Mouse (Mus musculus) adrenal gland, adult (tissue): ENCODE data around the gene Vps13a.
"Not testable (repeated sequence)": the region's sequence is repeated elsewhere in the genome, so short reads cannot be mapped to it uniquely, and the experiment has no call there.

Experiments used
- DNase-seq, 2 experiments: peaks; one replicate each; pipeline ENCODE4 v3.0.0; 2022 to 2023; ENCODE audit warnings: low spot score in 1 of 2; ENCODE audit not compliant: inconsistent age in 2 of 2

Vps13a gene

GRCm38 (mm10) chr19:16780790-16781384 is at the start of gene Vps13a:
Gene Vps13a, minus strand, starts transcription at chr19:16780933.
- peak; percentile 95 to 97 for DNase-seq

- no peak for DNase-seq
Observed at GRCm38 (mm10) chr19:16827657-16828056, 46.9 kb upstream of the Vps13a start.

GRCm38 (mm10) chr19:16825228-16825627 is 44.5 kb upstream of the Vps13a start:
- no peak for DNase-seq

GRCm38 (mm10) chr19:16814848-16815247 is 34.1 kb upstream of the Vps13a start:
- DNase-seq: no peak

GRCm38 (mm10) chr19:16813306-16813705 is 32.6 kb upstream of the Vps13a start:
- no peak for DNase-seq

DNA sequence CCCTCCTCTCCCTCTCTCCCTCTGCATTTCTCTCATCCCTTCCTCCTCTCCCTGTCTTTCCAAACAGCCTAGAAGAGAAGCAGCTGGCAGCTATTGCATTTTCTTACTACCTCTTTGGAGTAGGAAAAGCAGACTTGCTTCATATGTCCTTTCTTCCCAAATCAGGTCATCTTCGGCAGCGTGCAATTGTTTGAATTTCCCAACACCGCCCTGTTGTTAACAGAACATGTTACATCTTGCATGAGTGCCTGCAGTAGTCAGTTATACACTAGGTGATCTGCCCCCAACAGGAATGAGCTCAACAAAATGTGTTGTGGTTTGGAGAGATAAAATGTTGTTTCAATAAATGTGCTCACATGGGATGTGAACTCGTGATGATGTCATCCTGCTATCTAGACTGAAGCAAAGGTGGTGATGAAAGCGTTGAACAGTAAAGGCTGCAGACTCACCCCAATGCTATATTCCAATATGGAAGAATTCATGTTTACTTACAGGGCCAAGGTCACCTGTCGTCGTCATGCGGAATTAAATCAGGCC is 31.4 kb upstream of the Vps13a start:
- DNase-seq: no peak

DNA sequence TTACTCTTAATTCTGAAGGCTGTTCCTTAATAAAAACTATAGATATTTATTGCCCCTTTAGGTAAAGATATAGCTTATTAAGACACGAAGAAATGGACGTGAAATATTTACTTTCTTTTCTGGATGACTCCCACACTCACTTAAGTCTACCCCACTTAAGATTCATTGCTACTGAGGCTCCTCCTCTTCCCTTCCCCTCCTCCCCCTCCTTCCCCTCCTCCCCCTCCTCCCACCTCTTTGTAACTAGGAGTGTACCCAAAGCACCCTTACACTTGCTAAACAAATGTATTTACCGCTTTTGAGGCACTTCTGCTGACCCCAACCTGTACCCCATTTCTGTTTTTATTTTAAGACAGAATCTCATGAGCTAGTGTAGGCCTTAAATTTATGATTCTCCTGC is 24.4 kb upstream of the Vps13a start:
- DNase-seq: no peak

GRCm38 (mm10) chr19:16804578-16804977 is 23.8 kb upstream of the Vps13a start:
- DNase-seq: no peak

GRCm38 (mm10) chr19:16802707-16803106 is 22.0 kb upstream of the Vps13a start:
- peak in 1 of 2 experiments; percentile 73 for DNase-seq

GRCm38 (mm10) chr19:16802123-16802522 is 21.4 kb upstream of the Vps13a start:
- no peak for DNase-seq

GRCm38 (mm10) chr19:16797923-16798322 is 17.2 kb upstream of the Vps13a start:
- peak in 1 of 2 experiments; percentile 52 for DNase-seq

DNA sequence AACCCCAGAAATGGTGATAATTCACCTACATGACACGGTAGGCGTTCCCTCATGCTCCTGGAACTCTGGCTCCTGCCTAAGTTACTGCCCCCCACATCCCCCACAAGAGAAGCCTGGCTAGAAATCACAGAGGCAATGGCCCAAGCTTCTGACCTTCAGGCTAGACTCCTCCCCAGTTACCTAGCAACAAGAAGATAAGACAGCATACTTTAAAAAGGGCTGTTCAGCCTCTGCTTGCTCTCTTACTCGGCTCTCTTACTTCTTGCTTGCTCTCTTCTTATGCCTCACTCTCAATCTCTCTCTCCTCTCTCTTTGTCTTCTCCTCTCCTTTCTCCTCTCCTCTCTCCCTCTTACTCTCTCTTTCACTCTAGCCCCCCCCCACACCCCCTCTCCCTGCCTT is 13.8 kb upstream of the Vps13a start:
- not testable (repeated sequence) for DNase-seq

- no peak for DNase-seq
Observed at GRCm38 (mm10) chr19:16789930-16790329, 9.2 kb upstream of the Vps13a start.

DNA sequence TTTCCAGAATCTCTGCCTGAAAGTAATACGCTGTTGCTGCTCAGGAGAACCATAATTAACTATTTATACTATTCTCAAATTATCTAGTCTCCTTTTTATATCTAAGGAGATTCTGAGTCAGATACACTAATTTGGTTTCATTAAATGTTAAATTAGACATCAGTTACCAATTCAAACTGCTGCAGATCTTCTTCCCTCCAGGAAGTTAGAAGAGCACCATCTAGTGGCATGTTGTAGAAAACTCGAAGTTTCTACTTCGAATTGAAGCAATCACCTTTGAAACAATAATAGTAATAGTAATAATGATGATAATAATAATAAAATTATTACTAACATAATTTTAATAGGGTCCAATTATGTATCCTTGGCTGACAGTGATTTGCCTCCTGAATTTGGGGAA is 4.1 kb upstream of the Vps13a start:
- peak in 1 of 2 experiments; percentile 51 for DNase-seq

- DNase-seq: no peak
Observed at GRCm38 (mm10) chr19:16781406-16782019, 780 bp upstream of the Vps13a start.

DNA sequence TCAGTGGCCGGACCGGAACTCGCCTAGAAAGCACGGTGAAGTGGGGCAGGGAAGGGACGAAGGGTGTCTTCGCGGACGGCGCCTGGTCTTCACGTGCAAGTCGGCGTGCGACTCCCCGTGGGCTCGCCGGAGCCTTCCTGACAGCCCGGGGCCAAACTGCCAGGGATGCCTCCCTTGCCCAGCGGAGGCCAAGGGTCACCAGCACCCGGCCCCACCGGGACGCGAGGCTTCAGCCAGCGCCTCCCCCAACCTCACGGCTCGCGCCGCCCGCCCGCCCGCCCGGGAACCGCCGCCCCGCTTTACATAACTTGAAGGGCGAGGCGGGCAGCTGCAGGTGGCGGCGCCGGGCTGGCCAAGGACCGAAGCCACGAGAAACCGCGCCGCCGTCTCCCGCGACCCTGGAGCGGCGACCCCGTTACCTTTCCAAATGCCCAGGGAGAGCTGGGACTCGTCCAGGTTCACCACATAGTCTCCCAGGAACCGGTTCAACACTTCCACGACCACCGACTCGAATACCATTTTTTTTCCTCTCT is 416 bp downstream of the Vps13a start:
- DNase-seq: peak; percentile 72 to 88

GRCm38 (mm10) chr19:16779786-16780185 is 947 bp downstream of the Vps13a start:
- DNase-seq: no peak

GRCm38 (mm10) chr19:16779281-16779680 is 1.5 kb downstream of the Vps13a start:
- peak in 1 of 2 experiments; percentile 54 for DNase-seq

- DNase-seq: no peak
Observed at GRCm38 (mm10) chr19:16778578-16778977, 2.2 kb downstream of the Vps13a start.

GRCm38 (mm10) chr19:16777901-16778300 is 2.8 kb downstream of the Vps13a start:
- no peak for DNase-seq

- not testable (repeated sequence) for DNase-seq
Observed at GRCm38 (mm10) chr19:16777391-16777790, 3.3 kb downstream of the Vps13a start.
